Mouse (Mus musculus): ENCODE results near the gene Neil3. TPM values are rescaled to one million over a fixed set of nuclear protein-coding genes. Genes with fewer than 3 reads are reported as not detected.

The Neil3 gene
- total RNA-seq (2021), result not detected
- long read RNA-seq, experiment 1, result 0 reads
- long read RNA-seq, experiment 2, result 0 reads

- H3K27ac ChIP-seq, result no peak within 1 kb of the TSS
- no peak for TF ChIP-seq CTCF (IDR thresholded peaks at IDR 0.05)
- intact Hi-C loops (cut with DNase I), result no loop called here
- DNase-seq, result peak; percentile 87
- H3K4me3 ChIP-seq, result peak within 1 kb of the TSS; percentile 71
Observed at GRCm38 (mm10) chr8:53638495-53639171, at the start of gene Neil3. Gene Neil3 (minus strand): TSS chr8:53639065.

- Histone ChIP-seq H3K27ac (no peak overlapping the region), H3K4me3 (no peak overlapping the region)
- peak; percentile 58 for TF ChIP-seq CTCF (IDR thresholded peaks at IDR 0.05)
- intact Hi-C loops (cut with DNase I), result no loop called here
- DNase-seq, result peak; percentile 39
Observed at GRCm38 (mm10) chr8:53680846-53681245, 42.0 kb upstream of the Neil3 start.

- intact Hi-C loops (cut with DNase I), result no loop called here
Observed at GRCm38 (mm10) chr8:53663946-53664345, 25.1 kb upstream of the Neil3 start.

GRCm38 (mm10) chr8:53661436-53661835 lies 22.6 kb upstream of the Neil3 start:
- DNase-seq, result no peak
- TF ChIP-seq CTCF (IDR thresholded peaks at IDR 0.05), result no peak
- Histone ChIP-seq H3K27ac (no peak overlapping the region), H3K4me3 (no peak overlapping the region)
- intact Hi-C loops (cut with DNase I), result no loop called here

More at GRCm38 (mm10) chr8:53663946-53664345, 25.1 kb upstream of the Neil3 start:
- TF ChIP-seq CTCF (IDR thresholded peaks at IDR 0.05), result peak; percentile 74
- Histone ChIP-seq H3K4me3 (no peak overlapping the region), H3K27ac (no peak overlapping the region)
- peak; percentile 53 for DNase-seq

GRCm38 (mm10) chr8:53630618-53631017 lies 8.2 kb downstream of the Neil3 start:
- no peak for TF ChIP-seq CTCF (IDR thresholded peaks at IDR 0.05)
- Histone ChIP-seq H3K27ac (no peak overlapping the region), H3K4me3 (no peak overlapping the region)
- intact Hi-C loops (cut with DNase I), result no loop called here
- DNase-seq, result no peak

DNA sequence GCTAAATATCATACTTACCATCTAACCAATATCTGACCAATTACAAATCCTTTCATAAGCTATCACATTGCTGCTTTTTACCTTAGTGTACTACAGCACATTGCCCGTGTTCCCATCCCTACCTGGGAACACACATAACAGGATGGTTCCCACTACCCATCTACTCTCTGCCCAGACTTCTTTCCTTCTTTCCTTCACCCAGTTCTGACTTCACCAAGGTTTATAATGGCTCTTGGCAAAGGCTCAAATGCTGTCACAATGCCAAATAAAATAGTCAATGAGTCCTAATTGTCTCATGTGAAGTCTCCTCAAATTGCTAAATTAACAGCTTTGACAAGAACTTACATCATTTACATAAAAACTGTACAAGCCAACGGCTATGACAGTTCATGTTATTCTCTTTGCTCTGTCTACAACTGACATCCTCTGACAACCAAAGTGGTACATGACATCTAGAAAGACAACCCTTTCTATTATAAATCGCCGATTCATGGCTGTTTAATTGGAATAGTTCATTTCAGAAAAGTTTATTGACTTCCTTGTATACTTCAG lies 9.9 kb downstream of the Neil3 start:
- intact Hi-C loops (cut with DNase I), result no loop called here
- Histone ChIP-seq H3K4me3 (no peak overlapping the region), H3K27ac (no peak overlapping the region)
- TF ChIP-seq CTCF (IDR thresholded peaks at IDR 0.05), result no peak
- DNase-seq, result no peak

- DNase-seq, result no peak
- TF ChIP-seq CTCF (IDR thresholded peaks at IDR 0.05), result no peak
- intact Hi-C loops (cut with DNase I), result no loop called here
- Histone ChIP-seq H3K27ac (no peak overlapping the region), H3K4me3 (no peak overlapping the region)
Observed at GRCm38 (mm10) chr8:53623425-53623824, 15.4 kb downstream of the Neil3 start.

- DNase-seq, result no peak
- intact Hi-C loops (cut with DNase I), result no loop called here
- Histone ChIP-seq H3K4me3 (no peak overlapping the region), H3K27ac (no peak overlapping the region)
- TF ChIP-seq CTCF (IDR thresholded peaks at IDR 0.05), result no peak
Observed at GRCm38 (mm10) chr8:53619196-53619595, 19.7 kb downstream of the Neil3 start.

GRCm38 (mm10) chr8:53614288-53614646 lies 24.6 kb downstream of the Neil3 start:
- no peak for TF ChIP-seq CTCF (IDR thresholded peaks at IDR 0.05)
- Histone ChIP-seq H3K4me3 (no peak overlapping the region), H3K27ac (no peak overlapping the region)
- intact Hi-C loops (cut with DNase I), result no loop called here
- no peak for DNase-seq

DNA sequence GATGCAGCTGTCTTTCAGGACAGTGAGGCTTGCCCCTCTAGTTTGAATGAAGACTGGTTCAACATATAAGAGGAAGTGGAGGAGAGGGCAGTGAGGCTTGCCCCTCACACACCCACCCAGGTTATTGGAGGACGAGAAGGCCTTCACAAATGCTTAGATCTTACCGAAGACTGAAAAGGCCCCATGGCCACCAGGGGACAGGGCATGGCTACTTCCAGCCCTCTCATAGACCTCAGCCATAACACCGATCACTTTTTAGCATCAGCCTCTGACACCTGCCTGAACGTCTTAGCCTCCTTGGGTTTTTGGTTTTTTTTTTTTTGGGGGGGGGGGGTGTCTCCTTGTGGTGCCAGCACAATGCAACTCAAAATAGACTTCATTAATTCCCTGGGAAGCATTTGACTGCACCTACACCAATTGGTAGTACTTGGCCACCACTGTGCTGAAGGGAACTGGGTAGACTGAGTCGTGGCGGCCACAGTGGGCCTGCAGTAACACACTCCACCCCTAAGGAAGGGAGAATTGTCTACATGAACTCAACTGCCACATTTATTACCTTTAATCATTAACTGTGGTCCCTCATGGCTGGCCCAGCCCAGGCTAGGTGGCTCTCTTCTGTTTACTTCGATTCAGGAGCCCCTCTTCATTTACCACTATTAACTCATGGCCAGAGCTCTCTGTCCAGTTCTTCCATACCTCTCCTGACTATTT lies 25.1 kb downstream of the Neil3 start:
- no peak overlapping the region for H3K4me3 ChIP-seq
- TF ChIP-seq CTCF (IDR thresholded peaks at IDR 0.05), result no peak
- H3K27ac ChIP-seq, result no peak overlapping the region
- DNase-seq, result no peak
- intact Hi-C loops (cut with DNase I), result no loop called here

DNA sequence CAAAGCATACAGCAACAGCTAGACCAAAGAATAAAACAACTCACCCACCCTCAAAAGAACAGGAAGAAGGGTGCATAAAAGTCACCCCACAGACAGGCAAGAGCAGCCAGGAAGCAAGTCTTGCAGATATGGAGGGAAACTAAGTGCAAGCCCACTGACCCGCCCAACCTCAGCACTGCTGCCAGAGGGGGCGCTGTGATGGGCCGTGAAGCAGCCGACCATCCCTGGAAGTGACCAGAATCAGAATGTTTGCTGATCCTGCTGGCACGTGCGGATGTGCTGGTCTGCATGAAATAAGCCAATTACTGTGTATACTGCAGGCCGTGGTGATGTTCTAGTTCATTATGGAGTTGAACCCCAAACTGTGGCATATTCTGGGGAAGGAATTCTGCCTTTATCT lies 26.6 kb downstream of the Neil3 start:
- no peak for DNase-seq
- intact Hi-C loops (cut with DNase I), result no loop called here
- Histone ChIP-seq H3K27ac (no peak overlapping the region), H3K4me3 (no peak overlapping the region)
- no peak for TF ChIP-seq CTCF (IDR thresholded peaks at IDR 0.05)

DNA sequence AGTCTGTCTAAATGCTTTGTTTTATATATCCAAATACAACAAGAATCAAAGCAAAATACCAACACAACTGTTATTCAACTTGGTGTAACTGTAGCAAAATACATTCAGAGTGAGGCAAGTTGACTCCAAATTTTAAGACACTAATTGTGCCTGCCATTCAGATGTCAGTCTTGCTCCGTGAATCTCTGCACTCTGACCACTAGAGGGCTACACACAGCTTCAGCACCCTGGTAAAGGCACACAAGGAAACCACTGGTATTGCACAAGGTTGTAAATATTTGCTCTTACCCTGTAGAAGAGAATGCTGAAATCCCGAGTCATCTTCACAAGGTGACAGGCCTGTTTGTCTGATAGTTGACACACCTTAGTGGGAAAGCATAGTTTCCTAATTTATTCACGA lies 31.8 kb downstream of the Neil3 start:
- no peak overlapping the region for H3K4me3 ChIP-seq
- DNase-seq, result no peak
- peak; percentile 78 for TF ChIP-seq CTCF (IDR thresholded peaks at IDR 0.05)
- H3K27ac ChIP-seq, result no peak overlapping the region
- intact Hi-C loops (cut with DNase I), result loop anchor here (5.0 kb wide), 2 partner anchors 60 to 545 kb away; no protein-coding TSS in a partner anchor

DNA sequence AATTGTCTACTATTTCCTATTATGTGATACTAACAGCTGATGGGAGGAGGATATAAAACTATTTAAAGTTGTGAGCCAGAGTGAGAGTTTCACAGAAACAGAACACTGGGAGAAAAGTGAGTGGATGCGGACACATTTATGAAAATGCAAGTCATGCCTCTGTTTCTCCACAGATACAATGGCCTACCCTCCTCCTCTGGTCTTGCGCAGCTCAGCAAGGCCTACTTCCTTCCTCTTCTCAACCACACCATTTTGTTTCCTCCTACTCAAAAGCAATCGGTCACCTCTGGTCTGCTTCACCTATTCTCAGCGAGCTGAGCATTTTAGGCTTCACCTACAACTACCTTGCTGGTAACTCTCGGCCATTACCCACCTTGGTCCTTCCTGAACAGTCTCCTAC lies 34.0 kb downstream of the Neil3 start:
- intact Hi-C loops (cut with DNase I), result loop anchor here (5.0 kb wide), 2 partner anchors 62 to 547 kb away; no protein-coding TSS in a partner anchor
- TF ChIP-seq CTCF (IDR thresholded peaks at IDR 0.05), result no peak
- Histone ChIP-seq H3K4me3 (no peak overlapping the region), H3K27ac (no peak overlapping the region)
- no peak for DNase-seq

Measured in gastrocnemius, adult 2 months (tissue).